Mouse (Mus musculus) cerebellum, adult 8-10 months (tissue): ENCODE data around the gene Camta1.
"Not testable (repeated sequence)": the region's sequence is repeated elsewhere in the genome, so short reads cannot be mapped to it uniquely, and the experiment has no call there.

Source experiments
- DNase-seq: peaks from one replicate; pipeline ENCODE4 v3.0.0; 2022

Camta1 gene

GRCm38 (mm10) chr4:151017356-151017755, 844.3 kb downstream of the Camta1 start:
- not testable (repeated sequence) for DNase-seq

GRCm38 (mm10) chr4:151015946-151016345, 845.7 kb downstream of the Camta1 start:
- DNase-seq = no peak

- no peak for DNase-seq
Measured at GRCm38 (mm10) chr4:151010316-151010715, 851.4 kb downstream of the Camta1 start.

- DNase-seq = no peak
Measured at GRCm38 (mm10) chr4:151006945-151007344, 854.7 kb downstream of the Camta1 start.

GRCm38 (mm10) chr4:151005656-151006318, 855.9 kb downstream of the Camta1 start:
- no peak for DNase-seq

GRCm38 (mm10) chr4:151001397-151001796, 860.3 kb downstream of the Camta1 start:
- DNase-seq = no peak

GRCm38 (mm10) chr4:150998626-150999025, 863.0 kb downstream of the Camta1 start:
- DNase-seq = no peak

GRCm38 (mm10) chr4:150996797-150997196, 864.9 kb downstream of the Camta1 start, which contains the start of gene Uts2:
Uts2 (plus strand) TSS chr4:150997097.
- no peak for DNase-seq

GRCm38 (mm10) chr4:150990148-150990547, 871.5 kb downstream of the Camta1 start:
- DNase-seq = no peak

- DNase-seq = no peak
Measured at GRCm38 (mm10) chr4:150980153-150980552, 881.5 kb downstream of the Camta1 start.

GRCm38 (mm10) chr4:150979455-150979854, 882.2 kb downstream of the Camta1 start:
- DNase-seq = no peak

GRCm38 (mm10) chr4:150978156-150978910, 883.3 kb downstream of the Camta1 start:
- no peak for DNase-seq

GRCm38 (mm10) chr4:150975145-150975544, 886.5 kb downstream of the Camta1 start:
- DNase-seq = no peak

- DNase-seq = no peak
Measured at GRCm38 (mm10) chr4:150973264-150973663, 888.4 kb downstream of the Camta1 start.

- no peak for DNase-seq
Measured at GRCm38 (mm10) chr4:150968956-150969355, 892.7 kb downstream of the Camta1 start.

GRCm38 (mm10) chr4:150966556-150966955, 895.1 kb downstream of the Camta1 start:
- peak; percentile 52 for DNase-seq

- no peak for DNase-seq
Measured at GRCm38 (mm10) chr4:150965555-150965951, 896.1 kb downstream of the Camta1 start.

- peak; percentile 73 for DNase-seq
Measured at GRCm38 (mm10) chr4:150964635-150965554, 896.8 kb downstream of the Camta1 start.

- no peak for DNase-seq
Measured at GRCm38 (mm10) chr4:150963711-150964110, 898.0 kb downstream of the Camta1 start.

GRCm38 (mm10) chr4:150962231-150962630, 899.4 kb downstream of the Camta1 start:
- no peak for DNase-seq

- DNase-seq = no peak
Measured at GRCm38 (mm10) chr4:150958536-150958935, 903.1 kb downstream of the Camta1 start.

- no peak for DNase-seq
Measured at GRCm38 (mm10) chr4:150957106-150957458, 904.6 kb downstream of the Camta1 start.
